Mouse (Mus musculus) kidney, adult 2 months (tissue): ENCODE data around the gene Rasl10b. TPM values are rescaled to one million over a fixed set of nuclear protein-coding genes. Genes with fewer than 3 reads are reported as not detected.
A peak's percentile ranks its signal among the peaks of the same experiment; 100 is the strongest.

Source experiments
- DNase-seq: peaks from one replicate; pipeline ENCODE4 v3.0.0; 2021
- H3K27ac ChIP-seq: fragments of 200-500 bp; 2 replicates; pipeline ENCODE4 v1.5.1; 2012; ENCODE audit warnings: low read depth, low read length, control low read depth, inconsistent platforms; ENCODE audit not compliant: insufficient read depth
- H3K27me3 ChIP-seq: fragments of 200-500 bp; replicated peaks from 2 replicates; pipeline ENCODE4 v1.6.1; 2012; ENCODE audit warnings: mild to moderate bottlenecking, moderate library complexity, low read length, inconsistent platforms; ENCODE audit not compliant: control insufficient read depth, insufficient read depth
- H3K36me3 ChIP-seq: fragments of 200-500 bp; 2 replicates; pipeline ENCODE4 v1.6.1; 2012; ENCODE audit warnings: mild to moderate bottlenecking, moderate library complexity, low read length, inconsistent platforms; ENCODE audit not compliant: control insufficient read depth, insufficient read depth
- H3K4me1 ChIP-seq: fragments of 200-500 bp; 2 replicates; pipeline ENCODE4 v1.6.1; 2011; ENCODE audit warnings: low read length; ENCODE audit not compliant: control insufficient read depth, insufficient read depth
- H3K4me3 ChIP-seq: fragments of 200-500 bp; 2 replicates; pipeline ENCODE4 v1.5.1; 2011; ENCODE audit warnings: mild to moderate bottlenecking, low read depth, low read length, control low read depth; ENCODE audit not compliant: insufficient read depth
- CTCF ChIP-seq: fragments of 200-500 bp; conservative IDR thresholded peaks from 2 replicates; pipeline ENCODE4 v1.5.1; 2011; ENCODE audit warnings: low read depth, mild to moderate bottlenecking, control low read depth, low read length, moderate library complexity, mixed read lengths; ENCODE audit not compliant: insufficient read depth, insufficient read length
- POLR2A ChIP-seq: fragments of 200-500 bp; IDR thresholded peaks from one replicate; pipeline ENCODE4 v1.6.1; 2011; ENCODE audit warnings: low read depth, low read length, control low read depth
- WGBS: fragments of 180-500 bp; shearing (Covaris S2); methylation state at CpG from one replicate; pipeline ENCODE4 v1.1.7; 2018; 5-methylcytosine and 5-hydroxymethylcytosine counted together
- polyA plus RNA-seq: library from polyadenylated mRNA; depleted of rRNA; stranded (reverse); fragments of >200 nt; gene quantifications from 2 replicates; pipeline ENCODE4 v1.2.3, GENCODE M21; 2012

The Rasl10b gene
- polyA plus RNA-seq, 1 experiment = 1.4 TPM

DNA sequence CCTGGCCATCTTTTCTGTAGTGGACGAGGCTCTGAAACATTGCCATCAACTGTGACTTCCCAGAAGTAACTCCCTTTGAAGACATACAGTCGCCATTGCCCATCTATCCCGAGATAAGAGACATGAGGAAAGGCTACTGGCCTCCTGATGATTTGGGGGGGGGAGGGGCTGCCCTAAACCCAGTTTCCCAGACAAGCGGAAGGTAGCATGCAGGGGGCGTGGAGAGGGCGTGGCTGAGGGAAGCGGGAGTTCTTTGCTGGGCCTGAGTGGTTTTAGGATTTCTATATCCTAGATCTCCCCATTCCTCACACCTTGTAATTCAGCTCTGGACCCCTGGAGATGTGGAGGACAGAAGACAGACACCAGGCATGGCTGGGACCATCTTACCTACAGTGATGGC, 34.9 kb downstream of the Rasl10b start:
- 0 out of 2 replicates have a peak, but pooled peaks cover 1% of the 10 kb centered on the region for H3K4me1 ChIP-seq

DNA sequence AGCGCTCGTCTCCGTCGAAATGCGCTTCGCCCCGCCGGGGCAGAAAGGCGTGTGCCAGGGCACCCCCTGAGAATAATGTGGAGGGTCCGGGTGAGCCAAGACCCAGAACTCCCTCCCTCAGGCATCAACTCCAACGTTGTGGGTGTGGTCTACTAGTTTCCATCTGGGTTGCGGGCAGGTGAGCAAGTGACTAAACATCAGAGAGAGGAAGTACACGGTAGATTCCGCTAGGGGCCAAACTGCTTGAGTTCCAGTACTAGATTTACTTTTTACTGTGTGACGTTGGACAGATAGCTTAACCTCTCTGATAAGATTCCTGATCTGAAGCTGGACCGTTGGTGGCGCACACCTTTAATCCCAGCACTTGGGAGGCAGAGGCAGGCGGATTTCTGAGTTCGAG, 36.1 kb downstream of the Rasl10b start:
- no peak for DNase-seq
- Histone ChIP-seq H3K27ac (no peak overlapping the region), H3K4me1 (peaks cover 9% of the 10 kb centered on the region; the same call in 1 of the 2 replicates), H3K4me3 (no peak overlapping the region), H3K36me3 (no peaks in the 10 kb centered on the region), H3K27me3 (no peaks in the 10 kb centered on the region)
- TF ChIP-seq CTCF (no peak), POLR2A (no peak)
- WGBS = 39% methylated on average over 19 of the region's 19 CpGs

More for the DNA sequence above, 34.9 kb downstream of the Rasl10b start:
- TF ChIP-seq CTCF (no peak), POLR2A (no peak)
- Histone ChIP-seq H3K36me3 (no peaks in the 10 kb centered on the region), H3K4me3 (no peak overlapping the region), H3K27me3 (no peaks in the 10 kb centered on the region), H3K27ac (no peak overlapping the region)
- WGBS = 14% methylated on average over 7 of the region's 7 CpGs
- no peak for DNase-seq

GRCm38 (mm10) chr11:83447612-83448011, 38.7 kb downstream of the Rasl10b start:
- Histone ChIP-seq H3K36me3 (no peaks in the 10 kb centered on the region), H3K4me3 (no peak overlapping the region), H3K4me1 (peaks cover 9% of the 10 kb centered on the region; the same call in 1 of the 2 replicates), H3K27me3 (no peaks in the 10 kb centered on the region), H3K27ac (0 out of 2 replicates have a peak overlapping the region, but pooled peaks have one; percentile 10)
- no peak for DNase-seq
- WGBS = 80% methylated on average over 10 of the region's 10 CpGs
- no peak for TF ChIP-seq POLR2A
- no peak for TF ChIP-seq CTCF

DNA sequence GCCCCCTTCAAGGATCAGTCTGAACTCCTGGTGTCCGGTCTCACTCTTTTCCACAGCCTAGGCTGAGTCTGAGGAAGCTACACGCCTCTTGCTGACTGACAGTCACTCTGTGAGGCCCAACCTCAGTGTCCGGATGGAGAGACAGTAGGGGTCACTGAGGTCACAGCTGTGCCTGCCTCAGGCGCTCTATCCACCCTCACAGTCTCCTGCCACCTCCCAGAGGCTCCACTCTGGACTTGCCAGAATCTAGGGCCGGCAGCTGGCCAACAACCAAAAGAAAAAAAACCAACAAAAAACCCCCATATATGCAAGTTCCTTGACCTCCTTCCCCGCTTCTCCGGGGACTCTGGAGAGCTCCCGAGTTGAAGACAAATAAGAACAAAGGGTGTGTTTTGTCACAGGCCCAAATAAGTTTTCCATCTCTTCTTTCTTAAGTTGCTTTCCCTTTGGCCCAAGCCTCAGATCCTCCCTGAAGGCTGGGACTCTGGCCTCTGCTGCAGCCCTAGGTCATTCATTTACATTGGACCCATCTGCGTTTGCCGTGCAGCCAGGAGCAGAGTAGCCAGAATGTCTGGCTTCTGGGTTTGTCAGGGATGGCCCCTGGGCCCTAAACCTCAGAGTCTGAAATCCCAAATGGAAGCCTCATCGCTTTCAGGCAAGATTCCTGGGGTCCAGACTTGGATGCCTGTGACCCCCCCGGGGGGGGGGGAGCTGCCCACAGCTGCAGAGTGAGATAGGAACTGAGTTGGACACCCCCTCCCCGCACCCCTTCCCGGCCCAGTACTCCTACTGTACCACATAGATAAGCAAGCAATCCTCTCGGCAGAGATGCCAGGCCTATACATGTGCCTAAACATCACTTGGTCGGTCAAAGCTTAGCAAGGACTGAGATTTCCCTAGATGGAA, 39.3 kb downstream of the Rasl10b start:
- Histone ChIP-seq H3K36me3 (no peaks in the 10 kb centered on the region), H3K4me3 (no peak overlapping the region), H3K27ac (peak overlapping the region; percentile 10; the same call in 1 of the 2 replicates), H3K4me1 (peaks cover 9% of the 10 kb centered on the region; the same call in 1 of the 2 replicates), H3K27me3 (no peaks in the 10 kb centered on the region)
- no peak for TF ChIP-seq CTCF
- TF ChIP-seq POLR2A = no peak
- peak; percentile 63 for DNase-seq
- WGBS = 48% methylated on average over 16 of the region's 16 CpGs

DNA sequence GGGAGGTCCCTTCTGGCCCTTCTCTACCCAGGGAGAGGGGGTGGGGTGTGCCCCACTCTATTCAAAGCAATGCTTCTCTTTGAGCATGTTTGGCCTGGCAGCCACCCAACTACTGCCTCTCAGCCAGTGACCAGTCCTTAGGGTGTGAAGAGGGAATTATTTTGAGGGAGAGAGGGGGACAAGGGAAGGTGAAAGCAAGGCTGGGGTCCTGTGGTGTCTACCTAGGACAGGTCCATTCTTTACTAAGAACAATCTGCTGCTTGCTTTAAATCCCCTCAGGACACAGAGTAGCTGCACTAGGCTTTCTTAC, 39.9 kb downstream of the Rasl10b start:
- peaks cover 9% of the 10 kb centered on the region; the same call in 1 of the 2 replicates for H3K4me1 ChIP-seq
- no peak overlapping the region for H3K27ac ChIP-seq

DNA sequence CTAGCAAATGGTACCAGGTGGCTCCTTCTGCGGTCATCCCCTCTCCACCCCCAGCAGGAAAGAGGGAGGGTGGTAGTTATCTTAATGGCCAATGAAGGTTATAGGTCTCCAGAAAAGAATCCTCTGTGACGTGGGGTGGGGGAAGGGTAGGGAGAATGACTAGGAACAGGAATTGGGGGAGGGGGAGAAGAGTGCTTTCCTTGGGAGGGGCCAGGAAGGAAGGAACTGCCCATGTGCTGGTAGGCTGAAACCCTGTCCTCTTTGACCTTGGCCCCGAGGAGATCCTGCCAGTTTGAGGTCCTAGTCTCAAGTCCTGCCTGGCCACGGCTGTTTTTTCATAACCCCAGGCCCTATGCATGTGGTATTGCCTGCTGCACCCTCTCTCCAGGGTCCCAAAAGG, 40.4 kb downstream of the Rasl10b start:
- Histone ChIP-seq H3K27ac (no peak overlapping the region), H3K27me3 (no peaks in the 10 kb centered on the region), H3K36me3 (no peaks in the 10 kb centered on the region), H3K4me1 (peaks cover 9% of the 10 kb centered on the region; the same call in 1 of the 2 replicates), H3K4me3 (no peak overlapping the region)
- TF ChIP-seq POLR2A = no peak
- no peak for DNase-seq
- WGBS = 28% methylated on average over 4 of the region's 4 CpGs

More for the DNA sequence above, 39.9 kb downstream of the Rasl10b start:
- peak; percentile 53 for DNase-seq
- H3K36me3 ChIP-seq = no peaks in the 10 kb centered on the region
- TF ChIP-seq CTCF (no peak), POLR2A (no peak)
- no peak overlapping the region for H3K4me3 ChIP-seq
- no peaks in the 10 kb centered on the region for H3K27me3 ChIP-seq

GRCm38 (mm10) chr11:83450550-83450949, 41.6 kb downstream of the Rasl10b start:
- no peak for DNase-seq
- no peak for TF ChIP-seq POLR2A
- TF ChIP-seq CTCF = no peak
- Histone ChIP-seq H3K27me3 (no peaks in the 10 kb centered on the region), H3K4me3 (no peak overlapping the region), H3K4me1 (peaks cover 9% of the 10 kb centered on the region; the same call in 1 of the 2 replicates), H3K36me3 (no peaks in the 10 kb centered on the region), H3K27ac (no peak overlapping the region)
- 43% methylated on average over 1 of the region's 1 CpGs for WGBS
